Mouse (Mus musculus) megakaryocyte progenitor cell, adult 5-6 weeks (primary cell): Measurements from ENCODE around the gene Ppp1r17. TPM values are rescaled to one million over a fixed set of nuclear protein-coding genes. Genes with fewer than 3 reads are reported as not detected.

Source experiments
- total RNA-seq, 2 experiments: library from RNA; stranded (forward) in 1 of 2; stranded (reverse) in 1 of 2; fragments of 157-497, 149-512 nt in 1 of 2; fragments of 200-1000 nt in 1 of 2; gene quantifications; 2 replicates each; pipeline versions ENCODE4 v1.2.3 to v1.2.4; 2015 to 2017

Gene Ppp1r17
- total RNA-seq, 2 experiments from 2014 or later = not detected

Other genes with a start within 250 kb of the Ppp1r17 start
- not detected in 2 replicates for gene Itprid1, start 180.6 kb upstream of the Ppp1r17 start, total RNA-seq (2015)
- gene Itprid1, start 180.6 kb upstream of the Ppp1r17 start, total RNA-seq (2017) = not detected in 2 replicates